Mouse (Mus musculus): ENCODE data around the gene Ptgr1.

DNA sequence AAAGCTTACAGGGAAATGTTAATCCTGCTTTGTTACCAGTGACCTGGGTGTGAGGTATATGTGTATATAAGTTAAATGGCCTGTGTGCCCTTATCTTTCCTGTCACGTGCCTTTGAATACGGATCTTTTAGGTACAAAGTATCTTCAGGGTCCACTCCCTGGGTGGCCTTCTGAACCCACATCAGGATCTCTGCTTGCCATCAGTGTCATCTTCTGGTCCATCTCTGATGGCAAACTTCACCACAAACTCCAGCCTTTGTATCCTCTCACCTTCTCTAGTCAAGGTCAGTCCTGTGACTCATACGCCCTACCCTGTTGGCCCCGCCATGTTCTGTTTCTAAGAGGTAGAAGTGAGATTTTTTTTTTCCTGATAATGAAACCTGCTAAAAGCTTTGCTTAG, 7.8 kb upstream of the Ptgr1 start, which contains the start of gene Dnajc25:
- TF ChIP-seq CTCF (IDR thresholded peaks at IDR 0.05; ENCODE audit: control insufficient read depth, insufficient read depth, insufficient replicate concordance, low read depth, low read length) (no peak), POLR2A (IDR thresholded peaks at IDR 0.05; ENCODE audit: control insufficient read depth, low read depth, low read length) (no peak)
